Mouse (Mus musculus) bone marrow, adult 2 months (tissue): ENCODE data around the gene D7Ertd443e. TPM values are rescaled to one million over a fixed set of nuclear protein-coding genes. Genes with fewer than 3 reads are reported as not detected.

Experiments
- H3K27ac ChIP-seq: fragments of 200-500 bp; 2 replicates; pipeline ENCODE4 v1.5.1; 2012; ENCODE audit warnings: low read depth, mild to moderate bottlenecking, control low read depth, inconsistent platforms, low read length; ENCODE audit not compliant: control insufficient read depth, poor library complexity, insufficient read depth
- H3K4me1 ChIP-seq: fragments of 200-500 bp; 2 replicates; pipeline ENCODE4 v1.6.1; 2011; ENCODE audit warnings: low read length; ENCODE audit not compliant: control insufficient read depth, insufficient read depth
- H3K4me3 ChIP-seq: fragments of 200-500 bp; replicated peaks from 2 replicates; pipeline ENCODE3; 2011; ENCODE audit warnings: mild to moderate bottlenecking, low read depth, low read length, control low read depth; ENCODE audit not compliant: control insufficient read depth
- CTCF ChIP-seq: fragments of 200-500 bp; IDR thresholded peaks from 2 replicates; pipeline ENCODE4 v1.5.1; 2011; ENCODE audit warnings: low read length, control low read depth; ENCODE audit not compliant: control insufficient read depth, insufficient read depth
- POLR2A ChIP-seq: fragments of 200-500 bp; IDR thresholded peaks from 2 replicates; pipeline ENCODE4 v1.6.1; 2011; ENCODE audit warnings: low read depth, mild to moderate bottlenecking, control low read depth, low read length, borderline replicate concordance; ENCODE audit not compliant: control insufficient read depth
- WGBS: fragments of 180-500 bp; shearing (Covaris S2); methylation state at CpG from one replicate; pipeline ENCODE4 v1.1.7; 2018; 5-methylcytosine and 5-hydroxymethylcytosine counted together
- polyA plus RNA-seq: library from polyadenylated mRNA; stranded (reverse); fragments of >200 nt; gene quantifications from 2 replicates; pipeline ENCODE4 v1.2.4, GENCODE M21; 2011; ENCODE audit warnings: low replicate concordance; ENCODE audit not compliant: missing spikeins, insufficient read depth, insufficient read length

D7Ertd443e gene
- polyA plus RNA-seq = 0.32 TPM in 1 of 2 replicates, not detected in the other

DNA sequence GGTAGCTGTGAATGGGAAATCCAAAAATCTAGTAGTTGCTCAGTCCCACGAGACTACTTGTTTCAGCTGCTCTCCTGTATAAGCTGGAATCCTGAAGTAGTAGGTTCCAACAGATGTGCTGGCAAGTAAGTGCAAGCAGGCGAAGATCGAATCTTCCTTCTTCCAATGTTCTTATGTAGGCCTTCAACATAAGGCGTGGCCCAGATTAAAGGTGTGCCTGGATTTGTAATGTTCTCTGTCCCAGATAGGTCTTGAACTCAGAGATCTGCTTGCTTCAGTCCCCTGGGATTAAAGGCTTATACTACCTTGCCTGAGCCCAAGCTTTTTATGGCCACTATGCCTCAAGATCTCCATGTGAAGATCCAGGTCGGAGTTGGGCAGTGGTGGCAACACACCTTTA lies at the start of gene D7Ertd443e:
D7Ertd443e (minus strand) TSS at position 101 of the 400 bp plus-strand sequence.
- 75% methylated on average over 5 of the region's 5 CpGs for WGBS
- Histone ChIP-seq H3K4me1 (no peaks in the 10 kb centered on the region), H3K27ac (no peak within 1 kb of the TSS), H3K4me3 (no peak within 1 kb of the TSS)
- TF ChIP-seq CTCF (no peak), POLR2A (no peak)

DNA sequence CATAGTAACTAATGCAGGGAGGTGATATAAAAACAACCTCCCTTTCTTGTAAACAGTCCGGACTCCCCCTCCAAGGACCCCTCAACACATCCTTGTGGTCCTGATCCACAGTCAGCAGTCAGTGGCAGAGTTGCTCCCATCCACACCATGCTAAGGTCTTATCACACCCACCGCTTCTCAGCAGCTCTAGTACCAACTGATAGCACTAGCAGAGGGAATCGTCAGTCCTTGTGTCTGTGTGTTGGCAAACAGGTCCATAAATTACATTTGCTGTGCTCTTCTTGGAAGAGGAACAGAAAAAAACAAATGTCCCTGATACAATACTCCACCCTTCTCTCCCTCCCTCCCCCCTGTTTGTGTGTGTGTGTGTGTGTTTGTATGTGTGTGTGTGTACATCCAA lies 46.2 kb upstream of the D7Ertd443e start:
- H3K27ac ChIP-seq = no peak overlapping the region
- H3K4me1 ChIP-seq = no peaks in the 10 kb centered on the region
- H3K4me3 ChIP-seq = no peak overlapping the region
- 84% methylated on average over 3 of the region's 3 CpGs for WGBS
- TF ChIP-seq POLR2A (no peak), CTCF (no peak)

DNA sequence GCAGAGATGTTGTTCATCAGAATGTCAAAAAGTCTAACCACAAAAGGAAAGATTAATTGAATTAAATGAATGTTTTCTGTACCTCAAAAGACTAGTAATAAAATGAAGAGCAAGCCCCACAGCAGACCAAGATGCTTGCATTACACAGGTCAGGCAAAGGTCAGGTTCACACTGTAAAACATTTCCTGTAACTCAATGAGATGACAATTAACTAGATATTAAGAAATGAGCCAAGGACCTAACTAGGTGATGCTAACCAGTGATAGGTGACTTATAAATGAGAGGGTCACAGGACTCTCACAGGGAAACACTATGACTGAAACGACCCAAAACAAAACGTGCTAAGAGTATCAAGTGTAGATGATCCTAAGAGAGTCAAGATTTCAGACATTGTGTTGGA lies 43.2 kb upstream of the D7Ertd443e start:
- TF ChIP-seq POLR2A = no peak
- no peak for TF ChIP-seq CTCF
- Histone ChIP-seq H3K4me3 (no peak overlapping the region), H3K4me1 (no peaks in the 10 kb centered on the region), H3K27ac (no peak overlapping the region)
- WGBS = 67% methylated on average over 2 of the region's 2 CpGs

DNA sequence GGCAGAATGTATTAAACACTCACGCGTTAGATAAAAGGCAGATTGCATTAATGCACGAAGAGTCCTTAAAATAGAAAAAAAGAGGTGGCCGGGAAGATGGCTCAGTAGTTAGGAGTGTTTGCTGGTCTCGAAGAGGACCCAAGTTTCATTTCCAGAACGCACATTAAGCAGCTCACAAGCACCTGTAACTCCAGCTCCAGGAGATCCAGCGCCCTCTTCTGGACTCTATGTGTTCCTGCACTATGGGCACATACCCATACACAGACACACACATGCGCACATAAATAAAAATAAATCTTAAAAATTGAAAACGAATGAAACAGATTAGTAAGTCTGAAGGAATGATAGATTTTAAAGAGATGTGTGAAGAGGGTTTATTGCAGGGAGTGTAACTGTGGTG lies 29.6 kb upstream of the D7Ertd443e start:
- 87% methylated on average over 9 of the region's 9 CpGs for WGBS
- Histone ChIP-seq H3K4me3 (no peak overlapping the region), H3K27ac (no peak overlapping the region), H3K4me1 (no peaks in the 10 kb centered on the region)
- TF ChIP-seq CTCF (no peak), POLR2A (no peak)

DNA sequence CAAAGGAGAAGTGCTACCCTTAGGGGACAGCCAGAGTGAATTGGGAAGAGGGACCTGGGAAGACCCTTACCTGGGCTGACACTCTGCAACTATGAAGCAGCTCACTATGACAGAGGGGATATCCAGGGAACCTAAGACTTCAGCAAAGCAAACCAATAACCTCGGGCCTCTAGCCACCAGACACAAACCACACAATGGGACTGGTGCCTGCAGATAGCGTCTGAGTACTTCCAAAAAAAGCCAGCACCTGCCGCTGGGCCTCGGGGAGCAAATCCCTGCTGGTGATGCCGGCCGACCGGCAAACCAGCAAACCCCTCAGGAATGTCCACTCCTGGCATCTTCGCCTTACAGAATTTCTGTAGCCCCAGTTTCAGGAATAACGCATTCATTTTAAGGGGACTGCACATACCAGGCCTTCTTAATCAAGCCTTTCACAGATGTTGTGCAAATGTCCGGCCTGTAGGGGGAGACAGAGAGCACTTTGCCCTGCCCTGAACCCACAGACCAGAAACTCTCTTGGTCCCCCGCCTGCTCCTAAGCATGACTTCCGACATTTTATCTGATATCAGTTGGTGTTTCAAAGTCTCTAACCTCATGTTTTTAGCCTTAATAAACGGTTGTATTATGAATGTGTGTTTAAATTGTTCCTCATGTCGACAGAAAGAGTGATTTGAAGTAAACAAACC lies 28.7 kb upstream of the D7Ertd443e start:
- Histone ChIP-seq H3K4me3 (no peak overlapping the region), H3K27ac (no peak overlapping the region), H3K4me1 (no peaks in the 10 kb centered on the region)
- WGBS = 22% methylated on average over 14 of the region's 14 CpGs
- peak; percentile 58 for TF ChIP-seq CTCF
- TF ChIP-seq POLR2A = no peak

DNA sequence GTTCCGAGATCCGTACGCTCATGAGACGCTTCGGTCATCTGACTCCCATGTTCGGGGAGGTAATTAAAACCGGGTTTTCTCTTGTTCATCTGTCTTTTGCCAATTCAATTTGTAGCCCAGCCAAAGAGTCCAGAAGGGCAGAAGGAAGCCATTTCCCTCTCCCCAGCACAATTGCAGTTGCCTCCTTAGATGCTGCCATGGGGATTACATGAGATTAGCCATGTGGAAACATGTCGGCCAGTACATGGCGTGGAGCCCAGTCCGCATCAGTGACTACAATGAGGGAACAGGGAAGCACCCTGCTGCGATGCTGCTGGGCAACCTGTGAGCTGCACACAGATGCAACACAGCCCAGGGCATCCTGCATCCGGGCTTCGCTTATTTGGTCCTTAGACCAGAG lies 23.2 kb upstream of the D7Ertd443e start:
- TF ChIP-seq CTCF = no peak
- no peak for TF ChIP-seq POLR2A
- Histone ChIP-seq H3K27ac (no peak overlapping the region), H3K4me1 (no peaks in the 10 kb centered on the region), H3K4me3 (no peak overlapping the region)
- WGBS = 91% methylated on average over 13 of the region's 13 CpGs

DNA sequence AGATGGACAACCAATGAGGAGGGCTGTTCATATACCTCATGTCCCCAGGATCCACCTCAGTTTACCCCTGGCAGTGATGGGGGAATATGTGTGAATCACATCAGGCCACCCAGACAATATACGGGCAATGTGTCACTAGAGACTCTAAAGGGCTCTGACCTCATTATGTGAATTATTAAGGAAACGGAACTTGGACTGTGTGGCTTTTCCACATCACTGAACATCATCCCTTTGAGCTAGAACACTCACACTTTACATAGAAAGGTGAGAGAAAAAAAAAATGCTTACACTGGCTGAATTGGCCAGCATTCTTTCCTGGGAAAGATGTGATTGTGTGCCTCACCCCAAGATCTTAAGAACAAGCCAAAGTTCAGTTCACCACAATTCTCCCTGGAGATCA lies 15.3 kb upstream of the D7Ertd443e start:
- WGBS = 80% methylated on average over 2 of the region's 2 CpGs
- Histone ChIP-seq H3K4me1 (no peaks in the 10 kb centered on the region; the same call in 1 of the 2 replicates), H3K27ac (no peak overlapping the region), H3K4me3 (no peak overlapping the region)
- TF ChIP-seq POLR2A = no peak

DNA sequence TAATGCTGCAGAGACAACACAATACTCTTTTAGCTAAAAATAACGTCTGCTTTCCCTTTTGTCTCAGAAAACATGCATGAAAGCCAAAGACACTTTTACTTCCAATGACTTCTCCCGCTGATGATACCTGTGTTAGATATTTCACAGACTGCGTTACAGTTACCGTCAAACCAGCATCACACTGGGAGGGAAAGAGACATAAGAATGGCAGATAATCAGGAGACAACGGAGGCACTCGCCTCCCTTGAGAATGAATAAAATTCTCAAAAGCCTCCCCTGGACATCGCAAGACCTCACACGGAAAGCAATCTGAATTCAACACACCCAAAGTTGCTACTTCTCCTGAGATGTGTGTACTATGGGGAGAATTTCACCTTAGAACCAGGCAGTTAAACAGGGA lies 11.3 kb upstream of the D7Ertd443e start:
- no peak for TF ChIP-seq POLR2A
- TF ChIP-seq CTCF = no peak
- no peak overlapping the region for H3K4me3 ChIP-seq
- no peaks in the 10 kb centered on the region for H3K4me1 ChIP-seq
- no peak overlapping the region for H3K27ac ChIP-seq
- WGBS = 88% methylated on average over 8 of the region's 8 CpGs

DNA sequence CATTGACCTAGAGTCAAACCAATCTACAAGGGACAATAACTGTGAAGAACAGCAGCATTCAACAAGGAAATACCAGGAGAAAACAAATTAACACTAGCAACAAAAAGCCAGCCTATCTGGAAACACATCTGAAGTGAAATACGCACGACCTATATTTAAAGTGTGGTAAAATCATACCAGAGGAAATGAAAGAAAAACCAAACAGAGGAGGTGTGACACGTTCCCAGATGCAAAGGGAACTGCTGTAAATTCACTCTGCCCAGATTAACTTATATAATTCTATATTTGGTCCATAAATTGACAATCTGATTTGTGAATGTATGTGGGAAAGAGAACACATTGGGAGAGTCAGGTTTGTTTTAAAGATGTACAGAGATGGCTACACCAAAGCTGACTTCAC lies 2.7 kb downstream of the D7Ertd443e start:
- WGBS = 14% methylated on average over 3 of the region's 3 CpGs
- no peak for TF ChIP-seq POLR2A
- TF ChIP-seq CTCF = no peak
- no peak overlapping the region for H3K4me3 ChIP-seq
- H3K4me1 ChIP-seq = no peaks in the 10 kb centered on the region
- no peak overlapping the region for H3K27ac ChIP-seq
